Mouse (Mus musculus): Measurements from ENCODE around the gene Tbata.

Tbata gene

GRCm38 (mm10) chr10:61171654-61172053 lies at the start of gene Tbata:
TSS of gene Tbata (plus strand) at chr10:61171954.
- in situ Hi-C loops (cut with MboI; ENCODE audit: low sequenced_read_pairs) = no loop called here

GRCm38 (mm10) chr10:61123276-61123913 lies 48.4 kb upstream of the Tbata start:
- in situ Hi-C loops (cut with MboI; ENCODE audit: low sequenced_read_pairs) = no loop called here

GRCm38 (mm10) chr10:61124462-61124861 lies 47.3 kb upstream of the Tbata start:
- in situ Hi-C loops (cut with MboI; ENCODE audit: low sequenced_read_pairs) = no loop called here

GRCm38 (mm10) chr10:61128701-61129365 lies 42.9 kb upstream of the Tbata start:
- in situ Hi-C loops (cut with MboI; ENCODE audit: low sequenced_read_pairs) = no loop called here

GRCm38 (mm10) chr10:61130959-61131358 lies 40.8 kb upstream of the Tbata start:
- in situ Hi-C loops (cut with MboI; ENCODE audit: low sequenced_read_pairs) = no loop called here

- in situ Hi-C loops (cut with MboI; ENCODE audit: low sequenced_read_pairs) = no loop called here
Measured at GRCm38 (mm10) chr10:61134041-61134440, 37.7 kb upstream of the Tbata start.

- in situ Hi-C loops (cut with MboI; ENCODE audit: low sequenced_read_pairs) = no loop called here
Measured at GRCm38 (mm10) chr10:61135226-61135839, 36.4 kb upstream of the Tbata start.

GRCm38 (mm10) chr10:61137567-61137966 lies 34.2 kb upstream of the Tbata start:
- in situ Hi-C loops (cut with MboI; ENCODE audit: low sequenced_read_pairs) = no loop called here

- in situ Hi-C loops (cut with MboI; ENCODE audit: low sequenced_read_pairs) = no loop called here
Measured at GRCm38 (mm10) chr10:61143343-61143742, 28.4 kb upstream of the Tbata start.

GRCm38 (mm10) chr10:61145766-61146118 lies 26.0 kb upstream of the Tbata start:
- in situ Hi-C loops (cut with MboI; ENCODE audit: low sequenced_read_pairs) = no loop called here

GRCm38 (mm10) chr10:61146119-61146806 lies 25.5 kb upstream of the Tbata start:
- in situ Hi-C loops (cut with MboI; ENCODE audit: low sequenced_read_pairs) = no loop called here

GRCm38 (mm10) chr10:61146807-61147156 lies 25.0 kb upstream of the Tbata start:
- in situ Hi-C loops (cut with MboI; ENCODE audit: low sequenced_read_pairs) = no loop called here

GRCm38 (mm10) chr10:61147157-61148040 lies 24.4 kb upstream of the Tbata start, which contains the start of gene Sgpl1:
TSS of gene Sgpl1 (minus strand) at chr10:61147703.
- in situ Hi-C loops (cut with MboI; ENCODE audit: low sequenced_read_pairs) = no loop called here

GRCm38 (mm10) chr10:61149476-61149875 lies 22.3 kb upstream of the Tbata start:
- in situ Hi-C loops (cut with MboI; ENCODE audit: low sequenced_read_pairs) = no loop called here

- in situ Hi-C loops (cut with MboI; ENCODE audit: low sequenced_read_pairs) = no loop called here
Measured at GRCm38 (mm10) chr10:61150616-61151015, 21.1 kb upstream of the Tbata start.

- in situ Hi-C loops (cut with MboI; ENCODE audit: low sequenced_read_pairs) = no loop called here
Measured at GRCm38 (mm10) chr10:61152131-61152530, 19.6 kb upstream of the Tbata start.

GRCm38 (mm10) chr10:61155611-61156010 lies 16.1 kb upstream of the Tbata start:
- in situ Hi-C loops (cut with MboI; ENCODE audit: low sequenced_read_pairs) = no loop called here

GRCm38 (mm10) chr10:61156453-61156852 lies 15.3 kb upstream of the Tbata start:
- in situ Hi-C loops (cut with MboI; ENCODE audit: low sequenced_read_pairs) = no loop called here

GRCm38 (mm10) chr10:61158594-61158993 lies 13.2 kb upstream of the Tbata start:
- in situ Hi-C loops (cut with MboI; ENCODE audit: low sequenced_read_pairs) = no loop called here

- in situ Hi-C loops (cut with MboI; ENCODE audit: low sequenced_read_pairs) = no loop called here
Measured at GRCm38 (mm10) chr10:61160089-61160488, 11.7 kb upstream of the Tbata start.

- in situ Hi-C loops (cut with MboI; ENCODE audit: low sequenced_read_pairs) = no loop called here
Measured at GRCm38 (mm10) chr10:61160671-61161070, 11.1 kb upstream of the Tbata start.

All from CH12F3 (cell line).